Mouse (Mus musculus) cortical plate, adult 2 months (tissue): ENCODE measurements around the gene Tbc1d10a.

Experiments used
- CTCF ChIP-seq: fragments of 200-500 bp; IDR thresholded peaks from 2 replicates; pipeline ENCODE4 v1.5.1; 2011; ENCODE audit warnings: mild to moderate bottlenecking, control low read depth, low read length; ENCODE audit not compliant: insufficient read depth; ENCODE audit errors: extremely low read depth
- POLR2A ChIP-seq: fragments of 200-500 bp; IDR thresholded peaks from 2 replicates; pipeline ENCODE4 v1.6.1; 2011; ENCODE audit warnings: mild to moderate bottlenecking, low read length, control low read depth; ENCODE audit not compliant: insufficient read depth; ENCODE audit errors: extremely low read depth

DNA sequence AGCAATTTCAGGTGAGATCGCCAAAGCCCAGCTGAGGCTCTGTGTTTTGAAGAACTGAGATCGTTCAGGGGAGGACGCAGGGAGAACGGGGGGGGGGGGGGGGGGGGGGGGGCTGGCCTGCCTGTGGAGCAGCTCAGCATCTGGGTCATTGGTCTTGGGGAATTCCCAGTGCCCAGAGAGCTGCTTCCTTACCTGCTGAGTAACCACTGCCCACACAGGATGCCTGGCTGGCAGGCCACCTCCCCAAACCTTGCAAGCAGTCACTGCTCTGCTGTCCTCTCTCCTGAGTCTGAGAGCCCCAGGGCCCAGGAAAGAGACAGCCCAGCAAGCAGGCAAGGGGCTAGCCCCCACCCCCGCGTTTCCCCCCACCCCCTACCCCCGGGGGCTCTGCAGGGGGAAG, 76.3 kb downstream of the Tbc1d10a start:
- TF ChIP-seq CTCF (no peak), POLR2A (no peak)
